Mouse (Mus musculus) kidney, embryonic 14.5 days (tissue): Measurements from ENCODE around the gene Rbm3. TPM values are rescaled to one million over a fixed set of nuclear protein-coding genes. Genes with fewer than 3 reads are reported as not detected.

Source experiments
- ATAC-seq: fragments of 200-750 bp; cut with Nextera tagmentation; 2 replicates; pipeline ENCODE4 v1.8.0; 2017; ENCODE audit warnings: moderate number of reproducible peaks, mild to moderate bottlenecking, moderate TSS enrichment, moderate library complexity; ENCODE audit not compliant: low FRiP score, low TSS enrichment
- H3K27ac ChIP-seq: fragments of 300-500 bp; sonication (generic); 2 replicates; pipeline ENCODE4 v1.5.1; 2014; ENCODE audit warnings: low read depth, mild to moderate bottlenecking, low read length, moderate library complexity, mixed read lengths
- H3K27me3 ChIP-seq: fragments of 300-500 bp; sonication (generic); 2 replicates; pipeline ENCODE4 v1.6.1; 2014; ENCODE audit warnings: mild to moderate bottlenecking, low read length; ENCODE audit not compliant: control insufficient read depth, insufficient read depth
- H3K36me3 ChIP-seq: fragments of 300-500 bp; sonication (generic); 2 replicates; pipeline ENCODE4 v1.6.1; 2014; ENCODE audit warnings: low read length, mixed read lengths; ENCODE audit not compliant: control insufficient read depth, insufficient read depth
- H3K4me1 ChIP-seq: fragments of 300-500 bp; sonication (generic); 2 replicates; pipeline ENCODE4 v1.6.1; 2014; ENCODE audit warnings: low read length, mixed read lengths; ENCODE audit not compliant: control insufficient read depth, insufficient read depth
- H3K4me2 ChIP-seq: fragments of 300-500 bp; sonication (generic); replicated peaks from 2 replicates; pipeline ENCODE4 v1.6.1; 2014; ENCODE audit warnings: low read depth, mild to moderate bottlenecking, low read length
- H3K4me3 ChIP-seq: fragments of 300-500 bp; sonication (generic); 2 replicates; pipeline ENCODE4 v1.5.1; 2014; ENCODE audit warnings: mild to moderate bottlenecking, low read length
- H3K9ac ChIP-seq: fragments of 300-500 bp; sonication (generic); 2 replicates; pipeline ENCODE4 v1.6.1; 2014; ENCODE audit warnings: low read depth, mild to moderate bottlenecking, low read length, moderate library complexity
- H3K9me3 ChIP-seq: fragments of 300-500 bp; sonication (generic); 2 replicates; pipeline ENCODE4 v1.6.1; 2016; ENCODE audit warnings: low read length; ENCODE audit not compliant: control insufficient read depth
- WGBS: fragments of 180-500 bp; shearing (Covaris S2); extraction: QIAGEN DNeasy Blood & Tissue Kit; methylation state at CpG from one replicate; pipeline ENCODE4 v1.1.7; 2014; 5-methylcytosine and 5-hydroxymethylcytosine counted together
- polyA plus RNA-seq: library from polyadenylated mRNA; unstranded; fragments of >200 nt; fragmentation: Nextera tagmentation; extraction: Ambion mirVana; gene quantifications from 2 replicates; pipeline ENCODE4 v1.2.1, GENCODE M21; 2014

The Rbm3 gene
- polyA plus RNA-seq, 1 experiment from 2014 or later: 606 TPM

- ATAC-seq: no peak
Measured at GRCm38 (mm10) chrX:8135886-8136285, 9.8 kb downstream of the Rbm3 start.

GRCm38 (mm10) chrX:8132017-8132976 lies 13.4 kb downstream of the Rbm3 start, which contains the start of gene Wdr13:
Gene Wdr13 (minus strand): TSS chrX:8132892.
- no peaks in the 10 kb centered on the region for H3K4me1 ChIP-seq
- peak; percentile 89 for ATAC-seq
- peak within 1 kb of the TSS; percentile 44; the same call in 1 of the 2 replicates for H3K9ac ChIP-seq
- peak within 1 kb of the TSS; percentile 54 for H3K4me3 ChIP-seq
- no peaks in the 10 kb centered on the region for H3K9me3 ChIP-seq
- no peaks in the 10 kb centered on the region for H3K27me3 ChIP-seq
- WGBS: 19% methylated on average over 37 of the region's 40 CpGs
- peak within 1 kb of the TSS; percentile 91 for H3K27ac ChIP-seq
- peak within 1 kb of the TSS; percentile 48 for H3K4me2 ChIP-seq
- peaks cover 8% of the 10 kb centered on the region; the same call in 1 of the 2 replicates for H3K36me3 ChIP-seq

More at GRCm38 (mm10) chrX:8135886-8136285, 9.8 kb downstream of the Rbm3 start:
- no peak overlapping the region for H3K27ac ChIP-seq
- no peak overlapping the region for H3K9ac ChIP-seq
- H3K4me2 ChIP-seq: no peak overlapping the region
- 44% methylated on average over 2 of the region's 2 CpGs for WGBS
- H3K4me1 ChIP-seq: no peaks in the 10 kb centered on the region
- no peak overlapping the region for H3K4me3 ChIP-seq
- no peaks in the 10 kb centered on the region for H3K27me3 ChIP-seq
- no peaks in the 10 kb centered on the region for H3K9me3 ChIP-seq
- H3K36me3 ChIP-seq: peaks cover 12% of the 10 kb centered on the region; the same call in 1 of the 2 replicates

GRCm38 (mm10) chrX:8131393-8131792 lies 14.3 kb downstream of the Rbm3 start:
- Histone ChIP-seq H3K4me2 (peak overlapping the region; percentile 48), H3K9me3 (no peaks in the 10 kb centered on the region), H3K4me1 (no peaks in the 10 kb centered on the region), H3K27me3 (no peaks in the 10 kb centered on the region), H3K4me3 (peak overlapping the region; percentile 54), H3K36me3 (peaks cover 7% of the 10 kb centered on the region; the same call in 1 of the 2 replicates), H3K9ac (no peak overlapping the region), H3K27ac (no peak overlapping the region)
- ATAC-seq: no peak
- 93% methylated on average over 17 of the region's 17 CpGs for WGBS

DNA sequence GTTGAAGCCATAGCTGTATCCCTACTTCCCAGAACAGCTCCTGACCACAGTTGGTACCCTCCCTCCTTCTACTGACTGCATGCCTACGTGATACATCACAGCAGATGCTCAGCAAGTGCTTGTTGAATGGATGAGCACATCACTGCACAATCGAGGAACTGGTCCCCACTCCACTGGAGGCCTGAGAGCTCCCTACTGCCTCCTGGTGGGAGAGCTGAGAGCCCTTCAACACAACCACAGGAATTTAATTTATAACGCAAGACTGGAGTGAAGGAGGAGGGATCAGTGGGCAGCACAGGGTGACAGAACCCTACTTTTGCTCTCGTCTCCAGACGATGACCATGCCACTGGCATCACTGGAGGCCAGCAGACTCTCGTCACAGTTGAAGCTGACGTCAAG lies 20.4 kb downstream of the Rbm3 start:
- no peak overlapping the region for H3K4me3 ChIP-seq
- peaks cover 7% of the 10 kb centered on the region; the same call in 1 of the 2 replicates for H3K36me3 ChIP-seq
- H3K4me2 ChIP-seq: no peak overlapping the region
- WGBS: 83% methylated on average over 7 of the region's 7 CpGs
- no peaks in the 10 kb centered on the region for H3K4me1 ChIP-seq
- no peaks in the 10 kb centered on the region for H3K9me3 ChIP-seq
- no peaks in the 10 kb centered on the region for H3K27me3 ChIP-seq
- no peak overlapping the region for H3K27ac ChIP-seq
- H3K9ac ChIP-seq: no peak overlapping the region
- ATAC-seq: no peak

DNA sequence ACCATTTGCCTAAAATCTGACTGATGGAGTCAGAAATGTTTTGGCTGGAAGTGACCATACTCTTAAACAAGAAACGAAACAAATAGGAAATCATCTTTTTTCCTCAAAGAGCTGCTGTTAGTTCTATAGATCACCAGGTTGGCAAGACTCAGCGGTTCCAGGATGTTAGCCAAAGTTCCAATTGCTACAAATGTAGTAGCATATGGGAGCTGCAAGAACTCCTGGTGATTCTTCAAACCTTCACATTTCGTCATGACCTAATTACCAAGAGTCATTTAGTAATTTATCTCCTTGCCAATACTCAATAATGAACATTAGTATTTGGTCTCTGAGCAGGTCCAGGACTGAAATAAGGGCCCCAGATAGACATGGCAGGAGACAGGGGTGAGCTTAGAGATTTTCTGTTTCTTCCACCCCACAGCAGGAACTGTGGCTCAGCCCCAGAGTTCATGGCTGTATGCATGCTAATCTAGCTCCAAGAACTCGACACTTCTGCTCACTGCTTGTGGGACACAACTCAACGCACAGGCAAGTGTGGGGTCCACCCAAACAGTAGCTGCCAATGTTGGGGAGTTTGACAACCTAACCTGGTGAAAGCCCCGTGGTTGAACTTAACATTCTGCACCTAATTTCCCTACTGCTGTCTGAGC lies 21.7 kb downstream of the Rbm3 start:
- H3K9ac ChIP-seq: no peak overlapping the region
- H3K27me3 ChIP-seq: no peaks in the 10 kb centered on the region
- no peaks in the 10 kb centered on the region for H3K4me1 ChIP-seq
- H3K27ac ChIP-seq: no peak overlapping the region
- peaks cover 3% of the 10 kb centered on the region; the same call in 1 of the 2 replicates for H3K36me3 ChIP-seq
- no peaks in the 10 kb centered on the region for H3K9me3 ChIP-seq
- no peak overlapping the region for H3K4me3 ChIP-seq
- ATAC-seq: no peak
- WGBS: 88% methylated on average over 6 of the region's 6 CpGs
- no peak overlapping the region for H3K4me2 ChIP-seq

- ATAC-seq: no peak
- H3K4me3 ChIP-seq: no peak overlapping the region
- H3K27ac ChIP-seq: no peak overlapping the region
- H3K9me3 ChIP-seq: no peaks in the 10 kb centered on the region
- no peaks in the 10 kb centered on the region for H3K27me3 ChIP-seq
- no peak overlapping the region for H3K9ac ChIP-seq
- H3K36me3 ChIP-seq: no peaks in the 10 kb centered on the region
- no peaks in the 10 kb centered on the region for H3K4me1 ChIP-seq
- no peak overlapping the region for H3K4me2 ChIP-seq
Measured at GRCm38 (mm10) chrX:8117264-8117663, 28.4 kb downstream of the Rbm3 start.

DNA sequence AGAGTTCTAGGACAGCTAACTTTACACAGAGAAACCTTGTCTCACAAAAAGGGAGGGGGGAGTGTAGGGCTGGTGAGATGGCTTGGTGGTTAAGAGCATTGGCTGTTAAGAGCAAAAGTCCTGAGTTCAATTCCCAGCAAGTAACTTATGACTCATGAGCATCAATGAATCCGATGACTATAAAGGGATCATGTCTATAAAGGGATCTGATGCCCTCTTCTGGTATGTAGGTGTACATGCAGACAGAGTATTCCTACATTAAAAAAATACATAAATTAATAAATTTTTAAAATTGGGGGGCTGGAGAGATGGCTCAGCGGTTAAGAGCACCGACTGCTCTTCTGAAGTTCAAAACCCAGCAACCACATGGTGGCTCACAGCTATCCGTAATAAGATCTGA lies 30.4 kb downstream of the Rbm3 start:
- H3K4me1 ChIP-seq: no peaks in the 10 kb centered on the region
- no peaks in the 10 kb centered on the region for H3K9me3 ChIP-seq
- H3K36me3 ChIP-seq: no peaks in the 10 kb centered on the region
- no peak overlapping the region for H3K27ac ChIP-seq
- no peak overlapping the region for H3K4me2 ChIP-seq
- no peak overlapping the region for H3K4me3 ChIP-seq
- no peak for ATAC-seq
- no peaks in the 10 kb centered on the region for H3K27me3 ChIP-seq
- H3K9ac ChIP-seq: no peak overlapping the region
- 78% methylated on average over 4 of the region's 4 CpGs for WGBS

GRCm38 (mm10) chrX:8105019-8105418 lies 40.7 kb downstream of the Rbm3 start:
- Histone ChIP-seq H3K4me2 (no peak overlapping the region), H3K27me3 (no peaks in the 10 kb centered on the region), H3K9me3 (no peaks in the 10 kb centered on the region), H3K4me1 (no peaks in the 10 kb centered on the region), H3K9ac (no peak overlapping the region), H3K27ac (no peak overlapping the region), H3K36me3 (no peaks in the 10 kb centered on the region), H3K4me3 (no peak overlapping the region)
- ATAC-seq: no peak
- WGBS: 90% methylated on average over 3 of the region's 3 CpGs

GRCm38 (mm10) chrX:8102213-8102668 lies 43.4 kb downstream of the Rbm3 start:
- WGBS: 66% methylated on average over 7 of the region's 7 CpGs
- no peak overlapping the region for H3K4me3 ChIP-seq
- H3K36me3 ChIP-seq: no peaks in the 10 kb centered on the region
- ATAC-seq: no peak
- H3K9ac ChIP-seq: no peak overlapping the region
- no peak overlapping the region for H3K27ac ChIP-seq
- no peak overlapping the region for H3K4me2 ChIP-seq
- no peaks in the 10 kb centered on the region for H3K27me3 ChIP-seq
- no peaks in the 10 kb centered on the region for H3K4me1 ChIP-seq
- no peaks in the 10 kb centered on the region for H3K9me3 ChIP-seq
